Mouse (Mus musculus): ENCODE measurements around the gene Bcl2l13. TPM values are rescaled to one million over a fixed set of nuclear protein-coding genes. Genes with fewer than 3 reads are reported as not detected.

Gene Bcl2l13
- total and polyA plus RNA-seq, 3 experiments = 43.7 to 49.9 TPM; not detected in 1

- no peak for TF ChIP-seq E2F4 (IDR thresholded peaks at IDR 0.05; ENCODE audit: borderline replicate concordance, low read depth, low read length)
- TF ChIP-seq JUND (IDR thresholded peaks at IDR 0.05; ENCODE audit: low read depth, low read length) = no peak
- TF ChIP-seq MXI1 (IDR thresholded peaks at IDR 0.05; ENCODE audit: low read depth, low read length) = no peak
- no peak for TF ChIP-seq MAX (IDR thresholded peaks at IDR 0.05; ENCODE audit: low read length)
- no peak for TF ChIP-seq TAL1 (IDR thresholded peaks at IDR 0.05; ENCODE audit: low read length)
- no peak for TF ChIP-seq CTCF (IDR thresholded peaks at IDR 0.05 in 2 of 3, conservative IDR thresholded peaks at IDR 0.05 in 1 of 3; ENCODE audit: control insufficient read depth in 1 of 3, insufficient read depth in 1 of 3, low read depth in 2 of 3, low read length in 3 of 3, poor library complexity in 1 of 3, severe bottlenecking in 1 of 3)
- TF ChIP-seq HCFC1 (IDR thresholded peaks at IDR 0.05; ENCODE audit: low read depth, low read length) = no peak
- no peak for TF ChIP-seq ETS1 (IDR thresholded peaks at IDR 0.05; ENCODE audit: low read depth, low read length)
- TF ChIP-seq RAD21 (IDR thresholded peaks at IDR 0.05; ENCODE audit: low read depth, low read length) = no peak
- TF ChIP-seq NELFE (IDR thresholded peaks at IDR 0.05; ENCODE audit: low read depth, low read length) = no peak
- TF ChIP-seq MEF2A (IDR thresholded peaks at IDR 0.05; ENCODE audit: extremely low read depth, insufficient replicate concordance, low read depth, low read length, poor library complexity, severe bottlenecking) = no peak
- Histone ChIP-seq H3K27ac (ENCODE audit: control insufficient read depth, low read depth, low read length) (no peak overlapping the region), H3K79me2 (ENCODE audit: control insufficient read depth, insufficient read depth, low read length, poor library complexity) (no peaks in the 10 kb centered on the region), H3K36me3 (ENCODE audit: control insufficient read depth in 1 of 2, insufficient read depth in 2 of 2, low read length in 2 of 2) (peaks cover 7 to 17% of the 10 kb centered on the region in 2 experiments; a peak in 3 of 4 replicates), H3K4me1 (ENCODE audit: control insufficient read depth in 1 of 2, insufficient read depth in 2 of 2, low read length in 2 of 2) (peaks cover 7 to 38% of the 10 kb centered on the region in 2 experiments), H3K9me3 (replicated peaks; ENCODE audit: insufficient read depth, low read length) (no peaks in the 10 kb centered on the region), H3K4me3 (ENCODE audit: control insufficient read depth in 1 of 2, insufficient read depth in 1 of 2, low read depth in 2 of 2, low read length in 2 of 2) (no peak overlapping the region), H3K27me3 (ENCODE audit: control insufficient read depth in 1 of 2, insufficient read depth in 2 of 2, low read length in 2 of 2) (no peaks in the 10 kb centered on the region), H3K9ac (ENCODE audit: control insufficient read depth, low read depth, low read length, poor library complexity, severe bottlenecking) (no peak overlapping the region)
- peak; percentile 32 for DNase-seq (ENCODE audit: low read depth, low spot score)
Measured at GRCm38 (mm10) chr6:120790717-120791116, 45.3 kb upstream of the Bcl2l13 start.

DNA sequence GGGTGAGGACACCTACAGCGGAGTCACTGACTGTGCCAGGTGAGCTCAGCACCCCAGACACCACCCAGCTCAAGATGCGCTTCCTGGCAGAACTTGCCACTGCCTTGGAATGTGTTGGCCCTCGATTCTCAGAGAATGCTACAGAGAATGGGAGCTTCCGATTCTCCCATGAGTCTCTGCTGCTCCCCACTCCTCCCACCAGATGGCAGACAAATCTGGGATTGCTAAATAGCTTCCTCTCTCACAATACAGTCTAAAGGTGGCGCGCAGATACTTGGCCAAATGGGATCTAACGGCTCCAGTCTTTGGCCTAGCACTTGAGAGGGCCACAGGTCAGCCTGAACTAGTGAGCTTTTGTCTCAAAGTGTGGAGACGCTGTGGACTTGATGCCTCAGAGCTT lies 43.1 kb upstream of the Bcl2l13 start:
- Histone ChIP-seq H3K36me3 (ENCODE audit: control insufficient read depth in 1 of 2, insufficient read depth in 2 of 2, low read length in 2 of 2) (peaks cover 15 to 24% of the 10 kb centered on the region in 2 experiments), H3K4me1 (ENCODE audit: control insufficient read depth in 1 of 2, insufficient read depth in 2 of 2, low read length in 2 of 2) (peaks cover 15 to 45% of the 10 kb centered on the region in 2 experiments)
- no peak for DNase-seq (ENCODE audit: low read depth, low spot score)

DNA sequence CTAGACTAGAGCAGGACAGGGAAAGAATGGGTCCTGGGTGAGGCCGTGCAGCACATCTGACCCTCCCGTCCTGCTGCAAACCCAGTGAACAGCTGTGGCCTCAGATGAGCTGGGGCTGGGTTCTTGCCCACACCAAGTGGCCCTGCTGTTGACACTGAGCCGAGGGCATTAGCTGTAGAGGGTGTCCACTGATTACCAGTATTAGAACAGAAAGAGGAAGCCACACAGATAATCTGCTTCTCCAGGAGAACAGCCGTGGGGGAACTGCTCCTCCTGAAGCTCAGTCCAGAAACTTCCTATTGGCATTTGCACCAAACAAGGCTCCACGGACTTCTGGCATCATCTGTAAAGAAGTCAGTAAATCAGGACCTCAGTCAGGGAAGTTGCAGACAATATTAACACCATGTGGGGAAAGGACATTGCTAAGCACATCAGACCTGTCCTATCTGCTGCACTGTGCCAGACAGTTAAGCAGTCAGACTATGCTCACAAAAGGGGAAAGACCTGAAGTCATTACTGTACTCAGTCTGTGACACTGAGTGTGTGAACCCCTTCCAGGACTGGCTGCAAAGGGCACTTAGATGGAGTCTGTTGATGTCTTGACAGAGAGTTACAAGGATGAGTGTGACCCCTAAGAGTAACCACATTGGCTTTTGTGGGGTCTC lies 40.5 kb upstream of the Bcl2l13 start:
- Histone ChIP-seq H3K79me2 (ENCODE audit: control insufficient read depth, insufficient read depth, low read length, poor library complexity) (no peaks in the 10 kb centered on the region), H3K27me3 (ENCODE audit: control insufficient read depth in 1 of 2, insufficient read depth in 2 of 2, low read length in 2 of 2) (no peaks in the 10 kb centered on the region), H3K9me3 (replicated peaks; ENCODE audit: insufficient read depth, low read length) (no peaks in the 10 kb centered on the region), H3K4me1 (ENCODE audit: control insufficient read depth in 1 of 2, insufficient read depth in 2 of 2, low read length in 2 of 2) (peaks cover 12 to 38% of the 10 kb centered on the region in 2 experiments), H3K36me3 (ENCODE audit: control insufficient read depth in 1 of 2, insufficient read depth in 2 of 2, low read length in 2 of 2) (peaks cover 18 to 24% of the 10 kb centered on the region in 2 experiments), H3K4me3 (ENCODE audit: control insufficient read depth in 1 of 2, insufficient read depth in 1 of 2, low read depth in 2 of 2, low read length in 2 of 2) (no peak overlapping the region), H3K9ac (ENCODE audit: control insufficient read depth, low read depth, low read length, poor library complexity, severe bottlenecking) (no peak overlapping the region), H3K27ac (ENCODE audit: control insufficient read depth, low read depth, low read length) (peak overlapping the region; percentile 31; the same call in 1 of the 2 replicates)
- peak; percentile 79 for DNase-seq (ENCODE audit: low read depth, low spot score)
- TF ChIP-seq ETS1 (IDR thresholded peaks at IDR 0.05; ENCODE audit: low read depth, low read length) (peak; percentile 70), BHLHE40 (IDR thresholded peaks at IDR 0.05; ENCODE audit: borderline replicate concordance, low read depth, low read length) (no peak), MYC (IDR thresholded peaks at IDR 0.05; ENCODE audit: low read depth, low read length) (peak; percentile 40; the same call in 1 of the 2 replicates), GATA1 (IDR thresholded peaks at IDR 0.05; ENCODE audit: low read depth, low read length) (peak; percentile 76), POLR2AphosphoS5 (IDR thresholded peaks at IDR 0.05; ENCODE audit: borderline replicate concordance, low read depth, low read length) (no peak), ZKSCAN1 (IDR thresholded peaks at IDR 0.05; ENCODE audit: low read depth, low read length) (no peak), E2F4 (IDR thresholded peaks at IDR 0.05; ENCODE audit: borderline replicate concordance, low read depth, low read length) (no peak), CTCF (IDR thresholded peaks at IDR 0.05 in 2 of 3, conservative IDR thresholded peaks at IDR 0.05 in 1 of 3; ENCODE audit: control insufficient read depth in 1 of 3, insufficient read depth in 1 of 3, low read depth in 2 of 3, low read length in 3 of 3, poor library complexity in 1 of 3, severe bottlenecking in 1 of 3) (no peak), USF1 (IDR thresholded peaks at IDR 0.05; ENCODE audit: low read depth, low read length) (no peak), NELFE (IDR thresholded peaks at IDR 0.05; ENCODE audit: low read depth, low read length) (0 out of 2 replicates have a peak, but pooled peaks have one; percentile 24), TCF12 (IDR thresholded peaks at IDR 0.05; ENCODE audit: low read depth, low read length) (peak; percentile 75), USF2 (IDR thresholded peaks at IDR 0.05; ENCODE audit: borderline replicate concordance in 1 of 2, insufficient read depth in 1 of 2, low read depth in 1 of 2, low read length in 2 of 2) (no peak), KAT2A (conservative IDR thresholded peaks at IDR 0.05; ENCODE audit: low read depth, low read length) (no peak), GABPA (IDR thresholded peaks at IDR 0.05; ENCODE audit: low read depth, low read length) (no peak)

More for the DNA sequence above, 43.1 kb upstream of the Bcl2l13 start:
- Histone ChIP-seq H3K27me3 (ENCODE audit: control insufficient read depth in 1 of 2, insufficient read depth in 2 of 2, low read length in 2 of 2) (no peaks in the 10 kb centered on the region), H3K27ac (ENCODE audit: control insufficient read depth, low read depth, low read length) (0 out of 2 replicates have a peak overlapping the region, but pooled peaks have one; percentile 1), H3K9ac (ENCODE audit: control insufficient read depth, low read depth, low read length, poor library complexity, severe bottlenecking) (no peak overlapping the region), H3K79me2 (ENCODE audit: control insufficient read depth, insufficient read depth, low read length, poor library complexity) (no peaks in the 10 kb centered on the region), H3K9me3 (replicated peaks; ENCODE audit: insufficient read depth, low read length) (no peaks in the 10 kb centered on the region), H3K4me3 (ENCODE audit: control insufficient read depth in 1 of 2, insufficient read depth in 1 of 2, low read depth in 2 of 2, low read length in 2 of 2) (no peak overlapping the region)
- TF ChIP-seq SMC3 (IDR thresholded peaks at IDR 0.05; ENCODE audit: low read depth, low read length) = 0 out of 2 replicates have a peak, but pooled peaks have one; percentile 15
- peak in 2 of 3 experiments; percentile 9 to 28; a peak in 2 of 6 replicates for TF ChIP-seq CTCF (IDR thresholded peaks at IDR 0.05 in 2 of 3, conservative IDR thresholded peaks at IDR 0.05 in 1 of 3; ENCODE audit: control insufficient read depth in 1 of 3, insufficient read depth in 1 of 3, low read depth in 2 of 3, low read length in 3 of 3, poor library complexity in 1 of 3, severe bottlenecking in 1 of 3)
- no peak for TF ChIP-seq EP300 (IDR thresholded peaks at IDR 0.05; ENCODE audit: low read depth in 1 of 2, low read length in 2 of 2)
- no peak for TF ChIP-seq MAZ (IDR thresholded peaks at IDR 0.05; ENCODE audit: low read depth, low read length)

All from MEL (cell line).